Mouse (Mus musculus) Patski (cell line): Measurements from ENCODE around the gene Mrpl34. TPM values are rescaled to one million over a fixed set of nuclear protein-coding genes. Genes with fewer than 3 reads are reported as not detected.
A peak's percentile ranks its signal among the peaks of the same experiment; 100 is the strongest.

Experiments used
- ATAC-seq: fragments of 100-300 bp; one replicate; pipeline ENCODE4 v1.8.0; 2021
- CTCF ChIA-PET: fragments of 350-600 bp; sonication (Branson Sonifier 250); formaldehyde crosslinking; loops from one replicate; lab custom pipeline; 2022; ENCODE audit warnings: inconsistent platforms; lab: Charles Lee
- POLR2A ChIA-PET: fragments of 350-600 bp; sonication (Branson Sonifier 250); formaldehyde crosslinking; loops from one replicate; lab custom pipeline; 2022; ENCODE audit warnings: antibody characterized with exemption, inconsistent platforms; lab: Charles Lee
- DNase-seq: peaks from one replicate; pipeline ENCODE4 v3.0.0-alpha.2; 2011; ENCODE audit warnings: low read depth, low spot score
- H3K27me3 ChIP-seq: fragments of 371-371 bp; one replicate; pipeline ENCODE4 v1.5.1; 2021
- CTCF ChIP-seq: fragments of 100-300 bp; IDR thresholded peaks from one replicate; pipeline ENCODE4 v1.5.1; 2021
- in situ Hi-C: fragments of 300-500 bp; cut with MboI; formaldehyde crosslinking; loops from 3 replicates; pipeline ENCODE4 v1.11.1; 2018; ENCODE audit warnings: low pct_unique_long_range_greater_than_20kb, mixed read lengths
- polyA plus RNA-seq: library from polyadenylated mRNA; unstranded; gene quantifications from one replicate; pipeline ENCODE4 v1.2.3, GENCODE M21; 2021

Gene Mrpl34
- polyA plus RNA-seq, 1 experiment from 2014 or later, result 81.5 TPM

DNA sequence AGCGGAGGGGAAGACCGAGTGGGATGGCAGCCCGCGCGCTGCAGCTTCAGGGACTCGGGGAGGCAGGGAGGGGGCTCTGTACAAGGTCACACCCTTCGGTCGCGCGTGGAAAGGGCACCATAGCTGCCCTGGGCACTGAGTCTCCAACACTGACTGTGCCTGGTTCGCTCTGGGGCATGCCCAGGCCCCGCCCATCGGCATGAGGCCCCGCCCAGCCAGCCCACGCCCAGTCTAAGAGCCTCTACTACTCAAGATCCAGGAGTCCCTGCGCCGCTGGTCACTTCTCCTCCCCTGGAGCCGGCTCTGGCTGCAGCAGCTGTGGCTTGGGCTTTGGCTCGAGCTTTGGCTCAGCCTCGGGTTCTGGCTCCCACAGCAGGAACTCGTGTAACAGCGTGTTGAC lies 7.9 kb upstream of the Mrpl34 start:
- POLR2A ChIA-PET, result no interaction called here
- CTCF ChIA-PET, result interaction anchor here (1.1 kb wide), 1 partner anchor 15 kb away, joined by 5 read pairs; no protein-coding TSS in a partner anchor
- no peak for TF ChIP-seq CTCF
- DNase-seq (no peak), ATAC-seq (no peak)
- in situ Hi-C loops, result no loop called here
- H3K27me3 ChIP-seq, result peaks cover 4% of the 10 kb centered on the region

DNA sequence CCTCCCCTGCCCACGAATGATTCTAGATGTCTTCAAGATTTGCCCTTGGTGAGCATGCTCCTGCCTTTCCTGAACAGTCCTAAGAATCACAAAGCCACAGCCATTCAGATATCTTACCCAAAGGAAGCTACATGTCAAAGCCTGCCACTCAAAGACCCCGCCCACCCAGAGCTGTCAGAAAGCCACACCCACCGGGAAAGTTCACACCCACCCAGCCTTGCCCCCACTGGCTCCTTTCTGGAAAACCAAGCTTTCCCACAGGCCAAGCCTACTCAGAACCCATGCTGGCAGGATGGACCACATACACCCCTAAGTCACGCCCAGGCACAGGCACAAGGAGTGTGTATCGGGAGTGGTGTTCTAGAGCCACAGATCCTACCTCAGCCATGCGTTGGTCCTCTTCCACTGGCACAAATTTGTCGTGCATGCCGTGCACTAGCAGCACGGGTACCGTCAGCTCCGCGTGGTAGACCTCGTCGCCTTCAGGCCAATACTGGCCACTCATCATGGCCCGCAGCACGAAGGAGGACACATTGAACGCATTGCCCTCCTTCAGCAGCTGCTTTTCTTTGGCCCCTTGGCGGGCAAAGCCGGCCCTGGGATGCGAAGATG lies 7.0 kb upstream of the Mrpl34 start:
- CTCF ChIA-PET, result interaction anchor here (0.8 to 1.1 kb wide), 2 partner anchors 15 to 16 kb away, joined by 3 to 5 read pairs; no protein-coding TSS in a partner anchor
- no peak for ATAC-seq
- POLR2A ChIA-PET, result interaction anchor here (0.5 kb wide), 1 partner anchor 36 kb away, joined by 3 read pairs; no protein-coding TSS in a partner anchor
- peaks cover under 1% of the 10 kb centered on the region for H3K27me3 ChIP-seq
- TF ChIP-seq CTCF, result no peak
- in situ Hi-C loops, result no loop called here
- no peak for DNase-seq

GRCm38 (mm10) chr8:71460716-71461115 lies 4.0 kb upstream of the Mrpl34 start:
- POLR2A ChIA-PET, result interaction anchor here (1.6 kb wide), 1 partner anchor 17 kb away, joined by 3 read pairs; no protein-coding TSS in a partner anchor
- in situ Hi-C loops, result no loop called here

DNA sequence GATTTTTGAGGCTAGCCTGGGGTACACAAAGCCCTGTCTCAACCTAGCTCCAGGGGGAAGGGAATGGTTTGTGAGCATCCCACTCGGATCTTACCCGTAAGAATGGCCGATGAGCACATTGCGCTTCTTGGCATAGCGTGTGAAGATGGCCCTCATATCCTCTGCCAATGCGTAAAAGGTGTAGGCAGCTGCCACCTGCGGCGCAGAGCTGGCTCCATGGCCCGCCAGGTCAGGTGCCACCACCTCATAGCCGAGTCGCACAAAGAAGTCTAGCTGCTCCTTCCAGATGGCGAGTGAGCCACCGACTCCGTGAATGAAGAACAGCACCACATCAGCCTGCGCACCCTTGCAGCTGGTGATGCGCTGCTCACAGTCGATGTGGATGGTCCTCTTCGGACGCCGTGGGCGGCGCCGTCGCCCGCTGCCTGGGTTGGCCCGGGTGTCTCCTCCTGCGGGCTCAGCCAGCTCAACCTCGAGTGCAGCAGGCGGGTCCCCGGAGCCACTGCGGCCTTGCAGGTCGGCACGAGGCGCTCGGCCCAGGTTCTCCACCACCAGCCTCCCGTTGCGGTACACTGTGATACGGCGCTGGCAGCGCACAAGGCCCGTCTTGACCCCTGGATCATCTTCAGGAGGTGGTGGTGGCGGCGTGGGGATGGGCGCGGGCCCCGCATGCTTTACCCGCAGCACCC lies 3.5 kb upstream of the Mrpl34 start:
- ATAC-seq (no peak), DNase-seq (no peak)
- TF ChIP-seq CTCF, result no peak
- POLR2A ChIA-PET, result interaction anchor here (1.6 kb wide), 1 partner anchor 17 kb away, joined by 3 read pairs; no protein-coding TSS in a partner anchor
- in situ Hi-C loops, result no loop called here
- CTCF ChIA-PET, result interaction anchor here (1.1 to 3.9 kb wide), 2 partner anchors 19 to 20 kb away, joined by 7 to 29 read pairs; no protein-coding TSS in a partner anchor
- no peaks in the 10 kb centered on the region for H3K27me3 ChIP-seq

More at GRCm38 (mm10) chr8:71460716-71461115, 4.0 kb upstream of the Mrpl34 start:
- CTCF ChIA-PET, result interaction anchor here (1.1 kb wide), 1 partner anchor 19 kb away, joined by 7 read pairs; no protein-coding TSS in a partner anchor
- DNase-seq (no peak), ATAC-seq (no peak)
- H3K27me3 ChIP-seq, result no peaks in the 10 kb centered on the region
- TF ChIP-seq CTCF, result no peak

- no peak for TF ChIP-seq CTCF
- no peaks in the 10 kb centered on the region for H3K27me3 ChIP-seq
- in situ Hi-C loops, result no loop called here
- POLR2A ChIA-PET, result no interaction called here
- no peak for ATAC-seq
- CTCF ChIA-PET, result interaction anchor here (1.1 to 3.9 kb wide), 2 partner anchors 21 to 59 kb away, joined by 3 to 29 read pairs; no protein-coding TSS in a partner anchor
- DNase-seq, result no peak
These were observed 2.6 kb upstream of the Mrpl34 start for GRCm38 (mm10) chr8:71462191-71462590.

GRCm38 (mm10) chr8:71462786-71463185 lies 2.0 kb upstream of the Mrpl34 start:
- ATAC-seq (no peak), DNase-seq (no peak)
- CTCF ChIA-PET, result interaction anchor here (1.1 to 3.9 kb wide), 2 partner anchors 21 to 58 kb away, joined by 3 to 29 read pairs; no protein-coding TSS in a partner anchor
- no peaks in the 10 kb centered on the region for H3K27me3 ChIP-seq
- POLR2A ChIA-PET, result interaction anchor here (1.0 to 2.6 kb wide), 3 partner anchors 9 to 23 kb away, joined by 3 to 7 read pairs (median 4); partner anchors contain the start of gene Ano8
- in situ Hi-C loops, result no loop called here
- no peak for TF ChIP-seq CTCF

- TF ChIP-seq CTCF, result no peak
- ATAC-seq, result peak; percentile 84
- CTCF ChIA-PET, result interaction anchor here (0.9 to 3.9 kb wide), 8 partner anchors 22 to 197 kb away, joined by 3 to 29 read pairs (median 4); no protein-coding TSS in a partner anchor
- no peak for DNase-seq
- in situ Hi-C loops, result no loop called here
- H3K27me3 ChIP-seq, result no peaks in the 10 kb centered on the region
- POLR2A ChIA-PET, result interaction anchor here (1.0 to 2.6 kb wide), 4 partner anchors 10 to 71 kb away, joined by 3 to 7 read pairs (median 4); partner anchors contain the start of gene Ano8
These were observed 1.3 kb upstream of the Mrpl34 start, which contains the start of gene Abhd8 for GRCm38 (mm10) chr8:71463188-71464033. TSS of gene Abhd8 (minus strand) at chr8:71463655.

DNA sequence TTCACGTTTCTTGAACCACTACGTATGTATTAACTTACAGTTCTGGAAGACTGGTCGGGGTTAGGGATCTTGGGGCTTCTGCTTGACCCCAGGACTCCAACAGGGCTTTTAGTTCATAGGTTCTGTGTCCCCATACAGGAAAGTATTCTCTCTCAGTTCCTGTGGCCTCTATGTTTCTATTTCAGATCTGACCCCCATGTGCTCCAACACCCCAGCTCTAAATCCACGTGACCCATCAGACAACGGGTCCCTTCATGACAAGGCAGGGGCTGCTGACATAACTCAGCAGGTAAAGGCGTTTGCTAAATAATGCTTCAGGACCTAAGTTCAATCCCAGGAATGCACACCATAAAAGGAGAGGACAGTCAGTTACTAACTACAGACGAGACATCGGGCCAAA lies 974 bp downstream of the Mrpl34 start:
- no peak for DNase-seq
- ATAC-seq, result no peak
- ChIA-PET CTCF (interaction anchor here (0.9 to 2.4 kb wide), 2 partner anchors 12 to 24 kb away, joined by 3 to 6 read pairs; no protein-coding TSS in a partner anchor), POLR2A (interaction anchor here (1.5 kb wide), 1 partner anchor 31 kb away, joined by 3 read pairs; no protein-coding TSS in a partner anchor)
- TF ChIP-seq CTCF, result no peak
- no peaks in the 10 kb centered on the region for H3K27me3 ChIP-seq
- in situ Hi-C loops, result no loop called here

DNA sequence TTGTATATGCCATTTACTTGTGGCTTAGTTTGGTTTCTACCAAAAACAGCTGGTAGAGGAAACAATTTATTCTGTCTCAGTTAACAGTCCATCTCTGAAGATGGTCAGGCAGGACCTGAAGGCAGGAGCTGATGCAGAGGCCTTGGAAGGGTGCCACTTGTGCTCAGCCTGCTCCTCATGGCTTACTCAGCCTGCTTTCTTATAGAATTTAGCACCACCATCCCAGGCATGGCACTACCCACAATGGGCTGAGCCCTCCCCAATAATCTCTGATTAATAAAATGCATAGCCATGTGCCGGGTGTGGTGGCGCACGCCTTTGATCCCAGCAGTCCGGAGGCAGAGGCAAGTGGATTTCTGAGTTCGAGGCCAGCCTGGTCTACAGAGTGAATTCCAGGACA lies 1.4 kb downstream of the Mrpl34 start:
- ATAC-seq (no peak), DNase-seq (no peak)
- in situ Hi-C loops, result no loop called here
- H3K27me3 ChIP-seq, result no peaks in the 10 kb centered on the region
- CTCF ChIA-PET, result no interaction called here
- POLR2A ChIA-PET, result interaction anchor here (1.5 kb wide), 1 partner anchor 30 kb away, joined by 3 read pairs; no protein-coding TSS in a partner anchor
- TF ChIP-seq CTCF, result no peak
